Mouse (Mus musculus) ES-E14 (cell line): ENCODE measurements around the gene Rps25. TPM values are rescaled to one million over a fixed set of nuclear protein-coding genes. Genes with fewer than 3 reads are reported as not detected.
"Not testable (repeated sequence)": the region's sequence is repeated elsewhere in the genome, so short reads cannot be mapped to it uniquely, and the experiment has no call there.

Source experiments
- DNase-seq: peaks from one replicate; pipeline ENCODE4 v3.0.0-alpha.2; 2013; ENCODE audit warnings: low read depth, low spot score
- H3K27ac ChIP-seq: 2 replicates; pipeline ENCODE4 v1.5.1; 2012; ENCODE audit warnings: low read depth, mild to moderate bottlenecking, low read length, moderate library complexity, mixed read lengths; ENCODE audit not compliant: poor library complexity, insufficient read depth, severe bottlenecking
- H3K36me3 ChIP-seq: 2 replicates; pipeline ENCODE4 v1.6.1; 2012; ENCODE audit warnings: mild to moderate bottlenecking, low read length, moderate library complexity, mixed read lengths; ENCODE audit not compliant: control insufficient read depth, poor library complexity, insufficient read depth, severe bottlenecking
- H3K4me1 ChIP-seq, 2 experiments: fragments of 150-350 bp in 1 of 2; sonication (generic) in 1 of 2; 2 replicates each; pipeline ENCODE4 v1.6.1; 2012; ENCODE audit warnings: low read length in 2 of 2, mild to moderate bottlenecking in 1 of 2, mixed read lengths in 1 of 2; ENCODE audit not compliant: control insufficient read depth in 2 of 2, insufficient read depth in 2 of 2, poor library complexity in 1 of 2
- H3K4me3 ChIP-seq, 2 experiments: fragments of 150-350 bp in 1 of 2; sonication (generic) in 1 of 2; 2 replicates each; pipeline ENCODE4 v1.5.1; 2012; ENCODE audit warnings: low read length in 2 of 2, low read depth in 1 of 2, mild to moderate bottlenecking in 1 of 2, mixed read lengths in 1 of 2; ENCODE audit not compliant: insufficient read depth in 1 of 2, poor library complexity in 1 of 2, severe bottlenecking in 1 of 2
- H3K9ac ChIP-seq: 2 replicates; pipeline ENCODE4 v1.6.1; 2012; ENCODE audit warnings: low read depth, mild to moderate bottlenecking, low read length, mixed read lengths; ENCODE audit not compliant: poor library complexity, insufficient read depth, severe bottlenecking
- H3K9me3 ChIP-seq: fragments of 150-350 bp; sonication (generic); 2 replicates; pipeline ENCODE4 v1.6.1; 2012; ENCODE audit warnings: low read depth, mild to moderate bottlenecking, low read length; ENCODE audit not compliant: control insufficient read depth, insufficient read depth
- CHD2 ChIP-seq: IDR thresholded peaks from 2 replicates; pipeline ENCODE4 v1.6.1; 2014; ENCODE audit warnings: mild to moderate bottlenecking, low read depth, low read length, inconsistent platforms
- HCFC1 ChIP-seq: IDR thresholded peaks from 2 replicates; pipeline ENCODE4 v1.6.1; 2012; ENCODE audit warnings: low read length, inconsistent platforms, borderline replicate concordance; ENCODE audit not compliant: insufficient read depth
- MAFK ChIP-seq: IDR thresholded peaks from 2 replicates; pipeline ENCODE4 v1.6.1; 2014; ENCODE audit warnings: mild to moderate bottlenecking, low read depth, low read length, inconsistent platforms; ENCODE audit not compliant: insufficient read depth
- ZC3H11A ChIP-seq: IDR thresholded peaks from 2 replicates; pipeline ENCODE4 v1.6.1; 2012; ENCODE audit warnings: low read depth, mild to moderate bottlenecking, inconsistent platforms, low read length, borderline replicate concordance
- ZNF384 ChIP-seq: IDR thresholded peaks from 2 replicates; pipeline ENCODE4 v1.6.1; 2012; ENCODE audit warnings: low read depth, low read length, inconsistent platforms
- in situ Hi-C, 2 experiments: fragments of 600-800 bp; cut with MboI; formaldehyde crosslinking; loops; one replicate each; pipeline ENCODE4 v1.15.1; 2025; ENCODE audit warnings: low sequenced_read_pairs in 2 of 2, inconsistent platforms in 1 of 2; ENCODE audit not compliant: unreplicated experiment in 2 of 2
- total RNA-seq: library from RNA; depleted of rRNA; stranded (reverse); fragments of 300-350 nt; gene quantifications from 2 replicates; pipeline ENCODE4 v1.2.3, GENCODE M21; 2012; rRNA removed

The Rps25 gene
- 1,792 and 2,115 TPM in 2 replicates for total RNA-seq

- peaks cover 0 to 3% of the 10 kb centered on the region in 2 experiments; a peak in 2 of 4 replicates for H3K4me1 ChIP-seq
- TF ChIP-seq MAFK (no peak), CHD2 (peak; percentile 57; the same call in 1 of the 2 replicates), ZNF384 (no peak), HCFC1 (peak; percentile 56; the same call in 1 of the 2 replicates), ZC3H11A (no peak)
- peak within 1 kb of the TSS; percentile 92 for H3K27ac ChIP-seq
- H3K4me3 ChIP-seq = peak within 1 kb of the TSS; percentile 84 to 95
- peaks cover 37% of the 10 kb centered on the region for H3K36me3 ChIP-seq
- in situ Hi-C loops = no loop called here
- H3K9ac ChIP-seq = peak within 1 kb of the TSS; percentile 98
- DNase-seq = peak; percentile 93
- H3K9me3 ChIP-seq = no peaks in the 10 kb centered on the region
Measured at GRCm38 (mm10) chr9:44406906-44407751, at the start of gene Rps25, which contains the start of gene Trappc4. Gene Rps25 (plus strand): TSS chr9:44407139. Gene Trappc4 (minus strand): TSS chr9:44407600.

- Histone ChIP-seq H3K27ac (no peak overlapping the region), H3K9ac (no peak overlapping the region), H3K36me3 (peaks cover 49% of the 10 kb centered on the region), H3K4me1 (peaks cover 0 to 2% of the 10 kb centered on the region in 2 experiments; a peak in 2 of 4 replicates), H3K4me3 (no peak overlapping the region), H3K9me3 (no peaks in the 10 kb centered on the region)
- TF ChIP-seq ZC3H11A = 0 out of 2 replicates have a peak, but pooled peaks have one; percentile 3
- no peak for TF ChIP-seq HCFC1
- TF ChIP-seq ZNF384 = no peak
- no peak for TF ChIP-seq MAFK
- in situ Hi-C loops = no loop called here
- DNase-seq = no peak
Measured at GRCm38 (mm10) chr9:44357207-44357606, 49.7 kb upstream of the Rps25 start.

- Histone ChIP-seq H3K4me1 (no peaks in the 10 kb centered on the region; a peak in 1 of 4 replicates), H3K9ac (peak within 1 kb of the TSS; percentile 95), H3K36me3 (peaks cover 17% of the 10 kb centered on the region), H3K9me3 (no peaks in the 10 kb centered on the region), H3K4me3 (peak within 1 kb of the TSS; percentile 84 to 98), H3K27ac (peak within 1 kb of the TSS; percentile 46; the same call in 1 of the 2 replicates)
- in situ Hi-C loops = no loop called here
- TF ChIP-seq CHD2 (no peak), ZC3H11A (no peak), ZNF384 (no peak), HCFC1 (peak; percentile 84), MAFK (no peak)
- peak; percentile 96 for DNase-seq
Measured at GRCm38 (mm10) chr9:44361190-44361917, 45.6 kb upstream of the Rps25 start, which contains the start of gene Vps11. Gene Vps11 (minus strand): TSS chr9:44361670.

DNA sequence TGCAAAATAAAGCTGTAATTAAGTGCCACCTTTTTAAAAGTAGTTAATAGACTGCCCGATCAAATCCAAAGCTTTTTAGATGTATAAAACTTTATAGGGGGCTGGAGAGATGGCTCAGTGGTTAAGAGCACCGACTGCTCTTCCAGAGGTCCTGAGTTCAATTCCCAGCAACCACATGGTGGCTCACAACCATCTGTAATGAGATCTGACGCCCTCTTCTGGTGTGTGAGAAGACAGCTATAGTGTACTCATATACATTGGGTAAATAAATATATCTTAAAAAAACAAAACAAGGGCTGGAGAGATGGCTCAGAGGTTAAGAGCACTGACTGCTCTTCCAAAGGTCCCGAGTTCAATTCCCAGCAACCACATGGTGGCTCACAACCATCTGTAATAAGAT is 45.0 kb upstream of the Rps25 start:
- in situ Hi-C loops, H3K4me1 ChIP-seq, H3K27ac ChIP-seq, H3K9ac ChIP-seq, H3K9me3 ChIP-seq, DNase-seq: not testable (repeated sequence)
- Histone ChIP-seq H3K36me3 (peaks cover 12% of the 10 kb centered on the region), H3K4me3 (peak overlapping the region in 1 of 2 experiments; percentile 47; a peak in 2 of 4 replicates)
